Mouse (Mus musculus) thymus, postnatal 0 days (tissue): ENCODE data around the gene Unc5a. TPM values are rescaled to one million over a fixed set of nuclear protein-coding genes. Genes with fewer than 3 reads are reported as not detected.

Source experiments
- DNase-seq: peaks from one replicate; pipeline ENCODE4 v3.0.0-alpha.2; 2015; ENCODE audit warnings: low spot score
- polyA plus RNA-seq: library from polyadenylated mRNA; unstranded; fragments of >200 nt; fragmentation: Nextera tagmentation; extraction: Ambion mirVana; gene quantifications from 2 replicates; pipeline ENCODE4 v1.2.1, GENCODE M21; 2015

Gene Unc5a
- polyA plus RNA-seq, 1 experiment from 2014 or later, result 0.75 TPM

DNA sequence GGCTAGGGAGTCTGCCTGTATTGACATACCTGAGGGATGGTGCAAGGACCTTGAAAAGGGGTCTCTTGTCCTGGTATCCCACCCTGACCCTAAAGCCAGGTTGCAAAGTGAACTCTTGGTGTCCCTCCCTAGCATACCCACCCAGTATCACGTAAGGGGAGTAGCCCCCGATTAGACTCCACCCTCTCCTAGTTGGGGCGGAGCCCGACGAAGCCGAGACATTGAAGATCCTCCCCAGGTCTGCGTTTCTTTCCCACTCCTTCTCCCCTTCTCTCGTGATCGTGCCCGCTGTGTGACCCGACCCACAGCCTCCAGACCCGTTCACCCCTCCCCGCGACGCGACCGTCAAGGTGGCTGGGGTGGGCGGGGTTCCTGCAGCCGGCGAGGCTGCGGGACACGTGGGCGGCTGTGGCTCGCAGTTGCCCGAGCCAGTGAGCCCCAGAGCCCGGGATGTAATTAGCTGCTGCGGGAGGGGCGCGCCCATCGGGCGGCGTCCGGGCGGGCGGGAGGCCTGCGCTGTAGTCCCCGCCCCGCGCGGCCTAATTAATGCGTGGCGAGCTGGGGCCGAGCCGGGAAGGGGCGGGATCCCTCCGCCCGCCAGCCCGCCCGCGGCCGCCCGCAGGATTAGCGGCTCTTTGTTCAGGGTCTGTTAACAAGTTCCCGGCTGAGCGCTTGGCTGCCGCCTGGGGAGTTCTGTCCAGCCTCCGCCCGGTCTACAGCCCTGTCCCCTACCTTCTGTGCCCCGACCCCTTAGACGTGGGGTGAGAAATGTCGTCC, 6.7 kb downstream of the Unc5a start:
- no peak for DNase-seq

DNA sequence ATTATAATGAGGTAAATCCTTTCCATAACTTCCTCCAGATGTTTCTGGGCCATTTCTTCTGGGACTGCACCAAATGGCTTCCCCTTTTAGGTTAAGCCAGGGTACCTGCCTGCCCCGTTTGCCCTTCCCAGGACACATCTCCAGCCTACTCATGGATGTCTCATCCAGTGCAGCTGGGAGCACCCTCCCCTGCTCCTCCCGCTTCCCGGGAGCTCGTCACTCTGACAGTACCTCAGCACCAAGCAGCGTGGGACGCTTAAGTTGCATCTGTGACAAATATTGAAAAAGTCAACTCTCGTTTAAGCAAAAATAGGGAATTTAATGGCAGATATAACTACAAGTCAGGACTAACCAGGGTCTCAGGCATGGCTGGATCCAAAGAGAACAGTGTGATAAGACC, 8.1 kb downstream of the Unc5a start:
- no peak for DNase-seq

GRCm38 (mm10) chr13:54959059-54959701, 10.0 kb downstream of the Unc5a start:
- DNase-seq, result no peak

DNA sequence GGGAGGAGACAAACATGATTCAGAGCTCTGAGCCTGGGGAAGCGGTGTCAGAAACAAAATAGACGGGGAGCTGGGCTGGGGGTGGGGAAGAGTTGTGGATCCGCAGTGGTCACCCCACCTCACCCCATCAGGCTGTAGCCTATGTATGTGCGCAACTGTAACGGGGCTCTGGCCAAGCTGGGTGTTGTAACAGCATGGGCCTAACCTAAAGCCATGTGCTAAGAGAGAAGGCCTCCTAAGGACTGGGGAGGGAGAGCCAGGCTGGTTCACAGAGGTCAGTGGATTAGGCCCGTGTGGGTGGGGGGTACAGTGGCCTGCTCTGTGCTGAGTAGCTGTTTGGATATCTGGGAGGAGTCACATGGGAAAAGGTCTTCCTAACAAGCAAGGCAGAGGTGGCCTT, 10.6 kb downstream of the Unc5a start:
- DNase-seq, result no peak

DNA sequence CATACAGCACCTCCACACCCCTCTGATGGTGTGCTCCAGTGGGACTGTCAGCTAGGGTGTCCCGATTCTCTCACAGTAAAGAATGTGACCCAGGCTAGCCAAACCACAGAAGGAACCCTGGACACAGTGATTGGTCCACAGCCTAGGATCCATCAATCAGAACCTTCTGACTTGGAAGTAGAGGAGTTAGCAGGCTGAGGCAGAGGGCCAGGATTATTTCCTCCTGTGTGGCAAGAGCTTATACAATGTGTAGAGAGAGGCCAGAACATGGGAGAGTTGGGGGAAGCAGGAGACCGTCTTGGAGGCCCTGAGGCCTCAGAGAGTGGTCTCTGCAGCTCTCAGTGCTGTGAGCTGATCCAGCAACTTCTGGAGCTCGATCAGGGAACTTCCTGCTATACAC, 11.3 kb downstream of the Unc5a start:
- no peak for DNase-seq

GRCm38 (mm10) chr13:54965256-54965655, 16.0 kb downstream of the Unc5a start:
- no peak for DNase-seq

DNA sequence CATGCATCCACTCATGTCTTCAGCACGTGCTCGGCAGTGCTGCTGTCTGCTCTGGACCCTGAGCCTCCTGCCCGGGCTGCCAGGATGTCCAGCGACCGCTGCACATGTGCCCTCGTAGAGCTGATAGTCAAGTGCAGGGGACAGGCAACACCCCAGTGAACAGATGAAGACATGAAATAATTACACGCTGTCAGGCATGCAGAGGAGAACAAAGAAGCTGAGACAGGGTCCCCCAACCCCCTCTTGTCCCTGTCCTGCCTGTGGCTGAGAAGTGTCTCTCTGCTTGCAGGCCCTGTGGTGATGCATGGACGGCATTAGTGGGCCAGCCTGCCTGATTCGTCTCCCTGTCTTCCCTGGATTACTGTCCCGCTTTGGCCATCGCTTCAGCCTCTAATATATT, 18.3 kb downstream of the Unc5a start:
- no peak for DNase-seq

GRCm38 (mm10) chr13:54968636-54969035, 19.4 kb downstream of the Unc5a start:
- no peak for DNase-seq

DNA sequence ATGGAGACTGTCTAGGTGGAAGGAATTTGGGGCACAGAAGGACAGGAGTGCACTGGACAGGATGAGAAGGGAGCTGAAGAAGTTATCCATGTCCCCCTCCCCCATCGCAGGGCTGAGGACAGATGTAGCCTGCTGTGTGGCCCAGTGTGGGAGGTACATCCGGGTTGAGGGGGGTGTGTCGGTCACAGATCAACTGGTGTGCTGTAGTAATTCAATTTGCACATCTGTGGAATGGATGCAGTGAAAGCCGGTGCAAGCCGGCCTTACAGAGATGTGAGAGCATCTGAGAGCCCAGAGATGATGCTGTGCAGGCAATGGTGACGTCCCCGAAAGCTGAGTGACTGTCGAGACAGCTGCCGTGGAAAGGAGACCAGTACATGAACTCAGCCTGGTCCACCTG, 20.3 kb downstream of the Unc5a start:
- DNase-seq, result no peak

GRCm38 (mm10) chr13:54970521-54971247, 21.5 kb downstream of the Unc5a start:
- DNase-seq, result peak; percentile 10

GRCm38 (mm10) chr13:54975546-54975945, 26.3 kb downstream of the Unc5a start:
- DNase-seq, result no peak

DNA sequence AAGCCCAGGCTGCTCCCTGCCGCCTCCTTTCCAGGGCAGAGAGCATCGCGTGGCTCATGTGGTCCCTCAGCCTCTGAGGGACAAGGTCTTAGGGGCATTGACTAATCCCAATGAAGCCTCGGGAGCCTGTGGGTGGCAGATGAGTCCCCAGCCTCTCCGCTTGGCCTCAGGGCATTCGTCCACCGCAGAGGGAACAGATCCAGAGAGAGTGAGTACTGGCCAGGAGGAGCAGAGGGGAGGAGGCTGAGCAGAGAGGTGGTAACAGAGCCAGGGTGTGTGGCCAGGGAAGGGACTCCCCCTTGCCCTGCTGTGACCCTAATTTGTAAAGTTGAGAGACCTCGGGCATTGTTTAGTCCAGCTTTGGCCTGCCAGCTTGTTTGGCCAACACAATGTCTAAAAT, 29.6 kb downstream of the Unc5a start:
- DNase-seq, result no peak

DNA sequence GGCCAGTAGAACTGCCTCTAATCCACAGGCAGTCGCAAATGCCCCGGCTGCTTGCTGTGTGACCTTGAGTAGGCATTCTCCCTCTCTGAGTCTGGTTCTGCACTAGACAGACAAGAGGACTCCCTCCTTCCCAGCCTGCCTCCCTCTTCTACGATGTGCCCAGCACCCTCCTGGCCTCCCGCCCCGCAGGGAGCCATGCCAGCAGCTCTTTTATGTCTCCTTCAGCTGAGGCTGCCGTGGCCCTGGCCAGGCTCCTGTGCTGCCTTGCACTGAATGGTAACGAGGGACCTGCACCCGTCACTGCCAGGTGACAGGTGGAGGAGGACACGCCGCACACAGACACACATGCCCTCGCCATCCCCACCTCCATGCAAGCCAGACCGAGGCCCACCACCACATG, 31.7 kb downstream of the Unc5a start:
- DNase-seq, result no peak

- DNase-seq, result no peak
These were observed 33.8 kb downstream of the Unc5a start for GRCm38 (mm10) chr13:54983001-54983400.

DNA sequence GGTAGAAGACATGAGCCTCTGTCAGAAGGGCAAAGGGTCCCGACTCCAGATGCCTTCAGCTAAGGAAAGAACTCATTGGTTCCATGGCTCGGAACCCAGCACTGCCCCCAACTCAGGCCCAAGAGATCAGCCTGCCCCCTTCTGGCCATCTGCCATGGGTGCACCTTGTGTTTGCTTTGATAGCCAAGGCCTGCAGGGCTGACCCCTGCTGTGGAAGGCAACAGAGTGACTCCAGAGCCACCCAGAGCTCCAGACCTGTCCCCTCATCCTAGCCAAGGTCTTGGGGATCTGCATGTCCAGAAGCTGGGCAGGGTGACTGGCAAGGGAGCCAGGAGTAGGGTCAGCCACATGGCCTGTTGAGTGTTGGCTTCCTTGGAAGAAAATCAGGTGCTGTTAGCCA, 34.4 kb downstream of the Unc5a start:
- no peak for DNase-seq

GRCm38 (mm10) chr13:54987405-54987804, 38.2 kb downstream of the Unc5a start:
- no peak for DNase-seq

- no peak for DNase-seq
These were observed 39.1 kb downstream of the Unc5a start for GRCm38 (mm10) chr13:54988181-54988760.

DNA sequence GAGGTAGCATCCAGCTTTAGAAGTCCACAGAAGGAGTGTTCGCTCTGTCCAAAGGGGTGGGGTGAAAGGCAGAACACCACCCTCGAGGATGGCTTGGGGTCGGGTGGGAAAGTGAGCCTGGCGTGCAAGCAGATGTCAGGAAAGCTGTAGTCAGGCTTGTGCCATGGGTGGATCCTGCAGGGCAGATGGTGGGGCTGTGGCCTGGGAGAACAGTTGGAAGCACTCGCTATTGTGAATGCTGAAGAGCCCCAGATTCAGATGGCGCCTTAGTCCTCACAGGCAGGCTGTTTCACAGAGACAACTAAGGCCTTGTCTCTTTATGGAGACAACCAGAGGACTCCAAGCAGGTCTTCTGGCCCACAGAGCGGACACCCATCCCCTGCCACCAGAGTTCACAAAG, 43.0 kb downstream of the Unc5a start:
- no peak for DNase-seq

GRCm38 (mm10) chr13:54994576-54994975, 45.4 kb downstream of the Unc5a start:
- no peak for DNase-seq

DNA sequence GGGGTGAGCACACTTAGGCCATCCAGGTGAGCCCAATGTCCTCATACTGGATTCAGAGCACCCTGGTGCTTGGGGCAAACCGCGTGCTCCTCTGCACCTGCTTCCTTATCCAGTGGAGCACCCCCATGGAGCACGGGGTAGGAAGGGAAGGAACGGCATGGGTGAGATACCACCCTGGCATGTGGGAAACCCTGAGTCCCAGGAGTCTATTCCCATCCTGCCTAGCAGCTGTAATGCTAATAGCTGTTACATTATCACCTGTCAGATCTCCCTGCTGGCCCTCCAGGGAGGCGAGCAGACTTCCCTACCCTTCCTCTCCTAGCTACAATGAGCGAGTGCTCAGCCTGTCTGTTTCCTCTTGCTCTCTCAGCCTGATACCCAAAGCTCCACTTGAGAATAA, 46.0 kb downstream of the Unc5a start:
- DNase-seq, result no peak

DNA sequence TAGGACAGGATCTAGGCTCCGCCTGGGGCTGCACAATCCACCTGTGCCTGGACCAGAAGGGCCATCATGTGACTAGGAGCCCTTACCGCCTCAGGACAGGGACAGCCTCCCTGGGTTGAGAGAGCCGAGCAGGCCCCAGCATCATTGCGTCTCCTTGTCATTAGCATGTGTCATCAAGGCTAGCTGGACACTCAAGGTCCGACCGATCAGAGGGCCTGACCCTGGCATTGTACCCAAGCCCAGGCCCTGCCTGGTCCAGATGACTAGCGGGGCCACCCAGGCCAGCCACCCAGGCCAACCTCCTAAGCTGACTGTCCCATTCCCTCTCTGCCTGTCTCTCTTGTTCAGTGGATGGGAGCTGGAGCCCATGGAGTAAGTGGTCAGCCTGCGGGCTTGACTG, 48.4 kb downstream of the Unc5a start:
- DNase-seq, result no peak

DNA sequence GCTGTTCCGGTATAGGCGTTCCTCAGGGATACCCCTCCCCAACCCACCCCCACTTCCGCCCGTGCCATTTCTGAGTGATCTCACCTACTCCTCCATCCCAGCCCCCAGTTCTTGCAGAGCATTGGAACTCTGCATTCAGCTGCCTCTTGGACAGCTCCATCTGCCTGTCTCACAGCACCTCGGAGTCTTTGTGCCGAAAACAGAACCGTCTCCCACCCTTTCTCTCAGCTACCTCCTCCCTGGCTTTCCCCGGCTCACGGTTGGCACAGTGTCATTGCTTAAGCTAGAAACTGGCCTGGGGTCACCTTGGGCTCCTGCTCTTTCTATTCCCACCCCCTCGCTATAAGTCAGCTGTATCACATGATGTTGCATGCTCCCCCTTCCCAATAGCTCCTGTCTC, 51.2 kb downstream of the Unc5a start:
- DNase-seq, result no peak
